Mouse (Mus musculus) forebrain, embryonic 13.5 days (tissue): ENCODE results near the gene Foxd4. TPM values are rescaled to one million over a fixed set of nuclear protein-coding genes. Genes with fewer than 3 reads are reported as not detected.
"Not testable (repeated sequence)": the region's sequence is repeated elsewhere in the genome, so short reads cannot be mapped to it uniquely, and the experiment has no call there.

ENCODE experiments used
- ATAC-seq: fragments of 200-750 bp; cut with Nextera tagmentation; 2 replicates; pipeline ENCODE4 v1.8.0; 2017
- H3K27ac ChIP-seq: fragments of 300-500 bp; sonication (generic); 2 replicates; pipeline ENCODE4 v1.5.1; 2015; ENCODE audit warnings: inconsistent platforms, mild to moderate bottlenecking, moderate library complexity
- H3K27me3 ChIP-seq: fragments of 300-500 bp; sonication (generic); 2 replicates; pipeline ENCODE4 v1.6.1; 2015; ENCODE audit warnings: mild to moderate bottlenecking, inconsistent platforms
- H3K36me3 ChIP-seq: fragments of 300-500 bp; sonication (generic); 2 replicates; pipeline ENCODE4 v1.6.1; 2015; ENCODE audit warnings: mild to moderate bottlenecking, inconsistent platforms; ENCODE audit not compliant: poor library complexity, severe bottlenecking
- H3K4me1 ChIP-seq: fragments of 300-500 bp; sonication (generic); 2 replicates; pipeline ENCODE4 v1.6.1; 2015; ENCODE audit warnings: inconsistent platforms
- H3K4me2 ChIP-seq: fragments of 300-500 bp; sonication (generic); 2 replicates; pipeline ENCODE4 v1.6.1; 2015; ENCODE audit warnings: inconsistent platforms, mild to moderate bottlenecking, moderate library complexity
- H3K4me3 ChIP-seq: fragments of 300-500 bp; sonication (generic); 2 replicates; pipeline ENCODE4 v1.5.1; 2015; ENCODE audit warnings: mild to moderate bottlenecking, inconsistent platforms
- H3K9ac ChIP-seq: fragments of 300-500 bp; sonication (generic); 2 replicates; pipeline ENCODE4 v1.6.1; 2015; ENCODE audit warnings: mild to moderate bottlenecking, inconsistent platforms
- H3K9me3 ChIP-seq: fragments of 300-500 bp; sonication (generic); replicated peaks from 2 replicates; pipeline ENCODE4 v1.6.1; 2016; ENCODE audit warnings: inconsistent platforms
- WGBS: fragments of 180-500 bp; shearing (Covaris S2); methylation state at CpG from one replicate; pipeline ENCODE4 v1.1.7; 2015; 5-methylcytosine and 5-hydroxymethylcytosine counted together
- polyA plus RNA-seq: library from polyadenylated mRNA; unstranded; fragments of >200 nt; fragmentation: Nextera tagmentation; extraction: Ambion mirVana; gene quantifications from 2 replicates; pipeline ENCODE4 v1.2.1, GENCODE M21; 2015

The Foxd4 gene
- polyA plus RNA-seq, 1 experiment from 2014 or later: not detected

DNA sequence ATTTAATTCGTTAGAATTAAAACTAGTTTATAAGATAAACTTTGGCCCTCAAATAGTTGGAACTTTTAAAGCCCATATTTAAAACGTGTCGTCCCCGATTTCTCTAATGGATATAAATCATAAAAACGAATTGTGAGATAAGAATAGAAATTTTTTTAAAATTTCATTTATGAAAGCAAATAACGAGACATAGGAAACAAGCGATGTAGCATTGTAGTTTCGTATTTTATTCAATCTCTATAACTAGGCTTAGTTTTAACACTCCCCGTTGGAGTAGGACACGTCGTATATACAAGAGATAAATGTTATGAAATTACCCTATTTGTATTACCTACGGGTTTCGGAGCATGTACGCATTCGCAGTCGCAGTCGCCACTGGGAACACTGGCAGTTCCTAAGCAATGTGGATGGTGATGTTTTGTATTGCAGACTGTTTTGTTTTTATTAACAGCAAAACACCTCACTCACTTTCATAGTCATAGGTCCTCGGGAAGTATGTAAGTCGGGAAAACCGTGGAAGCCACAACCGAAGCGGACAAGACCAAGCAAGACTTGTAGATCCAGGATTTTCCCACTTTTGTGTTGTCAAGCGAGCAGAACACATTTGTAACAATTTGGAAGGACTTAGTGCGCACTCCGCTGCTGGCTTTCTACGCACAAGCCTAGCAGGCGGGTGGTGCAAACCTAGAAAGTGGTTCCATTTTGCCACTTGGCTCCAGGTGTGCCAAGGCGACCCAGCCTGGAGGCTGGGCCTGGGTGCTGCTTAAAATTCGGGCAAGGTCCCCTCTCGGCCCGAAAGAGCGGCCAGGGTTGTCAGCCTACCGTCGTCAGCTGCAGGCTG lies 2.0 kb downstream of the Foxd4 start:
- peak overlapping the region; percentile 10; the same call in 1 of the 2 replicates for H3K9ac ChIP-seq
- no peaks in the 10 kb centered on the region for H3K9me3 ChIP-seq
- H3K27me3 ChIP-seq: peaks cover 85% of the 10 kb centered on the region
- H3K36me3 ChIP-seq: no peaks in the 10 kb centered on the region
- peaks cover 23% of the 10 kb centered on the region for H3K4me1 ChIP-seq
- ATAC-seq: no peak
- H3K27ac ChIP-seq: no peak overlapping the region
- 2% methylated on average over 34 of the region's 34 CpGs for WGBS
- H3K4me3 ChIP-seq: peak overlapping the region; percentile 44
- H3K4me2 ChIP-seq: peak overlapping the region; percentile 78

DNA sequence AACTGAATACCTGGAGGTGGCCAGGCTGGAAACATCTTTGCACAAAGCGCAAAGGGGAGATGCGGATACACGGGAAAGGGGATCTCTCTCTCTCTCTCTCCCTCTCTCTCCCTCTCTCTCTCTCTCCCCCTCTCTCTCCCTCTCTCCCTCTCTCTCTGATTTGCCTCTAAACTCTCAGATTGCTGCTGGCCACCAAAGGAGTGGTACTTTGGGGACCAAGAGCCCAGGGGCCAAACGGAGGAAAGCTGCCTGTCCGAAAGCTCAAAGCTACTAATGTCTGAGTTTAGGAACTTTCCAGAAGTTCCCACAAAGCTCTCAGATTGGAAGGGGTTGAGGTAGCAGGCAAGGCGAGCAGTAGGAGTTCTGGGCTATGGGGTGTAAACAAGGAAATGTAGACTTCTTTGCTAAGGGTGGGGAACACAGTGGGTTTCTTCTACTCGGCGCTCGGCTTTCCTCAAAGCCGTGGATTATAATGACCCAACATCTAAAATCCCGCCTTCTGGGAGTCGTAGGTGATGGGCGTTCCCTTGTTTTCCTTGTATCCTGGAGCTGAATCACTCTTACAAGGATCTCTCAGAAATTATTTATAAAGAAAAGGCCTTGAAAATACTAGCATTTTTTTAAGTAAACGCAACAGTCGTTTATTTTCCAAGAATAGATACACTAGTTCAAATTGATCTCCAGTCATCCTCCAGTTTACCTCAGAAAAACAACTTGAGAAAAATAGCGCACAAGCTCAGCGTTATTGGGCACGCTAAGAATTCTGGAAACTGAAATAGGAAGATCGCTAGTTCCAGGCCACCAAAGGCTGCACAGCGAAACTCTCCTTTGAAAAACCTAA lies 2.9 kb downstream of the Foxd4 start:
- H3K36me3 ChIP-seq: no peaks in the 10 kb centered on the region
- H3K4me1 ChIP-seq: peaks cover 23% of the 10 kb centered on the region
- 0 out of 2 replicates have a peak overlapping the region, but pooled peaks have one; percentile 25 for H3K4me3 ChIP-seq
- peaks cover 78% of the 10 kb centered on the region for H3K27me3 ChIP-seq
- no peaks in the 10 kb centered on the region for H3K9me3 ChIP-seq
- 1% methylated on average over 20 of the region's 20 CpGs for WGBS
- H3K9ac ChIP-seq: no peak overlapping the region
- H3K27ac ChIP-seq: no peak overlapping the region
- no peak for ATAC-seq
- H3K4me2 ChIP-seq: no peak overlapping the region

DNA sequence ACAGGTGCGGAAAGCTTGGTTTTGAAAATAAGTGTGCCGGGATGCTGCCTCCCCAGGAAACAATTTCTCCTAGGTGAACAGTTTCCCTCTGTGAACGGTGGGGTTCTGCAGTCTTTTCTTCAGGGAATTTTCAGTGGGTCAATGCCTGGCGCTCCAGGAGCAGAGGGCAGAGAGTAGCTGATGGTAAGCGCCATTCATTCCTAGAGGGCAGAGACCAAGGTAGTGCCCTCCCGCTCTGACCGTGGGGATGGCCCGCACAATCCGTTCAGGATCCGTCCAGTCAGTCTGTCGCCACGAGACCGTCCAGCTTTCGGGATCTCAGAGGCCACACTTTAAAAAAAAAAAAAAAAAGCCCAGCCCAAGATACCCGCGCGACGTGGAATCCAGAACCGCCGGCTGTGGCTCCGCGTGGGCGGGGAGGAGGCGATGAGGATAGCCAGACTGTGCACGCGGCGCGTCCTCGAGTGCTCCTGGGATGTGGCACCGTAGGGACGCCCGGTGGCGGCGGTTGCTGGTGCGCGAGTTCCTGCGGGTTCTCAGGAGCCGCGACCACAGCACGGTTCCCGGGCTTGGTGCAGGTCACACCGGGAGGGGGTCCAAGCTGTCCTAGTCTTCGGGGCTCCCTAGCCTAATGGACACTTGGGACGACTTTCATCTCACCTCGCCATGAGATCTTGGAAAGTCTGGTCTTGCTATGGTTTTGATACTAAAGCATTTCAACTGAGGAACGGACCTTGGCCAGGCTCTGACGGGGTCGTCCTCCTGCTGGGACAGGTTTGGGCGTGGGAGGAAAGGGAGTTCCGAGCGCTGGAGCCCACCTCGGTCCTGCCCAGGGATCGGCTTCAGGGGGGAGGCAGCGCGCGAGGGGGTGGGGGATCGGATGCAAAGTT lies 3.7 kb downstream of the Foxd4 start:
- no peak for ATAC-seq
- peak overlapping the region; percentile 40 for H3K4me2 ChIP-seq
- no peak overlapping the region for H3K27ac ChIP-seq
- 2% methylated on average over 57 of the region's 57 CpGs for WGBS
- H3K27me3 ChIP-seq: peaks cover 70% of the 10 kb centered on the region
- peaks cover 23% of the 10 kb centered on the region for H3K4me1 ChIP-seq
- H3K36me3 ChIP-seq: no peaks in the 10 kb centered on the region
- peak overlapping the region; percentile 25 for H3K4me3 ChIP-seq
- H3K9ac ChIP-seq: no peak overlapping the region
- no peaks in the 10 kb centered on the region for H3K9me3 ChIP-seq

DNA sequence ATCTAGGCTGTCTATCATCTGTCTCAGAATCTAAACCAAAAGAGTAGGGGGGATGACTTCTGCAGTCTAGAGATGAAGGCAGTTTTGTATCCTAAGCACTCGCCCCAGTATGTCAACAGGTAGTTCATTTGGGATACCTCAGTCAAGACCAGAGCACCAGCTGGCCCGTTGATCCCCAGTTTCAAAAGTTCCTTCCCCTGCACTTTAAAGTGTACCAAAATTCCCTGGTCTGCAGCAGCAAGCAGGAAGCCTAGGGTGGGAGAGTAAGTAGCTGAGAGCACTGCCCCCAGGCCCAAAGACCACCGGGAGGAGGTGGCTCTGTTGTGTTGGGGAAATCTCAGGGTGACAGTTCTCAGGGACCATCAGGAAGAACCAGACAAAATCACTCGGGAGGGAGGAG lies 4.5 kb downstream of the Foxd4 start:
- peaks cover 23% of the 10 kb centered on the region for H3K4me1 ChIP-seq
- no peaks in the 10 kb centered on the region for H3K36me3 ChIP-seq
- no peak overlapping the region for H3K4me2 ChIP-seq
- H3K9me3 ChIP-seq: no peaks in the 10 kb centered on the region
- no peak overlapping the region for H3K9ac ChIP-seq
- no peak for ATAC-seq
- H3K4me3 ChIP-seq: no peak overlapping the region
- WGBS: 33% methylated on average over 4 of the region's 4 CpGs
- no peak overlapping the region for H3K27ac ChIP-seq
- peaks cover 63% of the 10 kb centered on the region for H3K27me3 ChIP-seq

DNA sequence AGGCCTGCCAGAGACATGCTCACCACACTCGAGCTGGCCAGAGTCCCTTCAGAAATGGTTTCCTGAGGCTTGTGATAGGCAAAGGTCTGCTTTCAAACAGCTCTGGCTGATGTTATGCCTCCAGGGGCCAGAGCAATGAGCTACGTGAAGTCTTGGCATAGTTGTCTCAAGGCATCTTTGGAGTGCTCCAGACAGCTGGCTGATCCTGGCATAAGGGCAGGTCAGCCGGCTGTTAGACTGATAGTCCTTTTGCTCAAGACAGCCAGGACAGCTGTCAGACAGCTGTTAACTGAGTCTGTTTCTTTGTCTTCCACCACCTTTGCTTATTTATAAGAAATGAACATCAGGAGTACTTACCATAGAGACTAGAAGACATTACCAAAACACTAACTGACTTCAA lies 14.1 kb downstream of the Foxd4 start:
- ATAC-seq: no peak
- WGBS: 89% methylated on average over 3 of the region's 3 CpGs
- Histone ChIP-seq H3K27ac (no peak overlapping the region), H3K4me2 (no peak overlapping the region), H3K4me1 (no peaks in the 10 kb centered on the region), H3K36me3 (no peaks in the 10 kb centered on the region), H3K4me3 (no peak overlapping the region), H3K27me3 (no peaks in the 10 kb centered on the region; the same call in 1 of the 2 replicates), H3K9ac (no peak overlapping the region), H3K9me3 (no peaks in the 10 kb centered on the region)

DNA sequence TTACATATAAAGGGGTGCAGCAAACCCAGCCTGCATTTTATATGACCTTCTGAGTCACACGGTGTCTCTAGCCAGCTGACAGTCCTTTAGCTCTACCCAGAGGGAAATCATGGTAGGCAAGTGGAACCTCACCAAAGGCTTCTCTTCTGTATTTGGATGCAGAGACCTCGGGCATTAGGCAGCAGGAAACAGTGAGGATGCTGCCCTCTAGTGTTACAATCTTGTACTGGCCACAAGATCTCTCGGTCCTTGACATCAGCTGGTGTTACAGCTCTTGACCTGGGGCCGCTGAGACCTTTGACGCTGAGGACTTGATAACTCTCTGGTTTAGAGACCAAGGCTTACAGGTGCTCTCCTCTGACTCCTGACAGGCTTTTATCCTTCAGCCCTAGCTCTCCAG lies 15.5 kb downstream of the Foxd4 start:
- H3K9me3 ChIP-seq: no peaks in the 10 kb centered on the region
- 17% methylated on average over 5 of the region's 5 CpGs for WGBS
- H3K4me2 ChIP-seq: no peak overlapping the region
- H3K27ac ChIP-seq: no peak overlapping the region
- H3K4me1 ChIP-seq: no peaks in the 10 kb centered on the region
- no peak overlapping the region for H3K9ac ChIP-seq
- ATAC-seq: peak; percentile 61; the same call in 1 of the 2 replicates
- H3K27me3 ChIP-seq: no peaks in the 10 kb centered on the region; the same call in 1 of the 2 replicates
- H3K4me3 ChIP-seq: no peak overlapping the region
- H3K36me3 ChIP-seq: no peaks in the 10 kb centered on the region

DNA sequence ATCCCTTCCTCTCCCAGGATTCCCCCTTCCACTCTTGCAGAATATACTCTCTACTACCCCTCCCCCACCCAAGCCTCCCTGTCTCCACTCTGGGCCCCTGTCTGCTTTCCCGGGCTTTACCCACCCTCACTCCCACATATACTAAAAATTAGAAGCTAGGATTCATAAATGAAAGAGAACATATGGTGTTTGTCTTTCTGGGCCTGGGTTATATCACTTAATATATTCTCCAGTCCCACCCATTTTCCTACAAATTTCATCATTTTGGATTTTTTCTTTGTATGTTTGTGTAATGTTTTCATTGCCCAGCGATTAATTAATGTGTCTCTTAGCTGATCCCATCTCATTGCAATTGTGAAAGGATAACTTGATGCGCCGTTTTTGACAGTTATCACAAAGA lies 19.8 kb downstream of the Foxd4 start:
- Histone ChIP-seq H3K4me3 (no peak overlapping the region), H3K9ac (no peak overlapping the region), H3K4me2 (no peak overlapping the region), H3K27me3 (no peaks in the 10 kb centered on the region; the same call in 1 of the 2 replicates), H3K27ac (no peak overlapping the region), H3K4me1 (no peaks in the 10 kb centered on the region), H3K36me3 (no peaks in the 10 kb centered on the region), H3K9me3 (no peaks in the 10 kb centered on the region)
- WGBS: 74% methylated on average over 4 of the region's 4 CpGs
- ATAC-seq: no peak

DNA sequence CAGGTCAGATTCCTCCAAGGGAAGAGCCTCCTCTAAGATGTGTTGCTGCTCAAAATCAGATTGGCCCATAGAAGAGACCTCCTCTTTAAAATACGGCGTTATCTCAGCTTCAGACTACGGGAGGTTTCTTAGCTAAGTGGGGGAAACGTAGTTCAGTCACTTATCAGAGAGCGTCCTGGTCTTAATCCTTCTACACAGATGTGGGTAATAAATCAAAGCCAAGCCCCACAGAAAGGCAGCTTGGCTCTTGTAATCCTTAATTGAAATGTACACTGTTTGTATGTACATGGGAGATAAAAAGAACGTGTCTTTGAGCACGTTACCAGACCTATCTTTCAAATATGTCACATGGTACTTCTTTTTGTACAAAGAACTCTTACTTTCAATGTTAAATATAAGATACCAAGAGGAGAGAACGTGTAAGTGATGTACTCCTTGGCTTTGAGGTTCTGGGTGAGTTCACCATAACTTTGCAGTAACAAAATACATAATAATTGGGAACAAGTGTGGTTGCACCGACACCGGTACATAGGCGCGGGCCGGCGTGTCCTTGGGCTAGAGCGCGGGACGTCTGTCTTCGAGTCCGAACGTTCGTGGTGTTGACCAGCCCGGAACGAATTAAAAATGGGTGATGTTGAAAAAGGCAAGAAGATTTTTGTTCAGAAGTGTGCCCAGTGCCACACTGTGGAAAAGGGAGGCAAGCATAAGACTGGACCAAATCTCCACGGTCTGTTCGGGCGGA lies 25.7 kb downstream of the Foxd4 start, which contains the start of gene Gm10053:
TSS of gene Gm10053 (plus strand) at position 558 of the 742 bp plus-strand sequence.
- H3K27ac ChIP-seq, H3K9ac ChIP-seq, H3K4me2 ChIP-seq, H3K4me1 ChIP-seq, H3K9me3 ChIP-seq, H3K36me3 ChIP-seq, H3K4me3 ChIP-seq, H3K27me3 ChIP-seq, ATAC-seq: not testable (repeated sequence)
- WGBS: 85% methylated on average over 23 of the region's 26 CpGs

DNA sequence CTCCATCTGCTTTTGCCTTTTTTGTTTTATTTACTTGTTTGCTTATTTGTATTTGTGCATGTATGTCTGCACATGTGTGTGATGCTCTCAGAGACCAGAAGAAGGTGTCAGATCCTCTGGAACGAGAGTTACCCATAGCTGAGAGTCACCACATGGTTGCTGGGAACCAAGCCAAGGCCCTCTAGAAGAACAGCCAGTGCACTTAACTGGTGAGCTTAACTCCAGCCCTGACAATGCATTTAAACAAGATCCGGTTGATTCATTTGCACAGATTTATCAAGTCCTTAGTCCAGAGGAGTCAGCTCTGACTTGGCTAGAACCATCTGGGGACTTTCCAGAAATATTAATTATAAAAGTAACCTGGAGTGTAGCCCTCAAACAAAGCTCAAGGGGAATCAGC lies 27.1 kb downstream of the Foxd4 start:
- no peak overlapping the region for H3K27ac ChIP-seq
- ATAC-seq: no peak
- H3K36me3 ChIP-seq: no peaks in the 10 kb centered on the region
- H3K4me3 ChIP-seq: no peak overlapping the region
- no peak overlapping the region for H3K9ac ChIP-seq
- H3K4me1 ChIP-seq: 0 out of 2 replicates have a peak, but pooled peaks cover 3% of the 10 kb centered on the region
- H3K4me2 ChIP-seq: no peak overlapping the region
- no peaks in the 10 kb centered on the region for H3K9me3 ChIP-seq
- H3K27me3 ChIP-seq: peaks cover 7% of the 10 kb centered on the region; the same call in 1 of the 2 replicates
- 53% methylated on average over 2 of the region's 2 CpGs for WGBS

DNA sequence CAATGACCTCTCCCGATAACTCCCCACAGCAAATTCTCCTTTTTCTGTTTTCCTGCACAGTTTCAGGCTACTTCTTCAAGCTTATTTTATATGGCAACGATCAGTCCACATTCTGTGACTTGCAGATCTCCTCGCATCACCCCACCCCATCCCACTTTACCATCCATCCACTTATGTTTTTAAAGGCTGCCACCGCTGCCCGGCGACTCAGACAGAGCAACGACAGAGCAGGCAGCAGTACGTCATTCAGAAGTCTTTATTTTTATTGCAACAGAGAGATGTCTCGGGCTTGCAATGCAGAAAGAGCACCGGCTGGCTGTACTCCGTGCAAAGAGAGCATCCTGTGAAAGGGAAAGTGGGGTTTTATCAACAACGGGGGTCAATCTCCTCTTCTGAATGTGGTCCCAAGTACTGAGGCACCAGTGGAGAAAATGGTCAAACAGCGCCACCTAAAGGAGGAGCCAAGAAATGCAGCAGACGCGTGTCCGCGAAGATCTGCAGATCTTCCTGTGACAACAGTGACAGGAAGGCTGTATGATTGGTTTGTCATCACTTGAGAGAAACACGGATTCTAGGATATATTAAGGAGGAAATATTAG lies 29.9 kb downstream of the Foxd4 start:
- H3K9ac ChIP-seq: peak overlapping the region; percentile 54
- 0 out of 2 replicates have a peak, but pooled peaks cover 3% of the 10 kb centered on the region for H3K4me1 ChIP-seq
- H3K36me3 ChIP-seq: no peaks in the 10 kb centered on the region
- H3K27me3 ChIP-seq: peaks cover 7% of the 10 kb centered on the region; the same call in 1 of the 2 replicates
- H3K9me3 ChIP-seq: no peaks in the 10 kb centered on the region
- H3K4me3 ChIP-seq: peak overlapping the region; percentile 36
- peak; percentile 84 for ATAC-seq
- no peak overlapping the region for H3K27ac ChIP-seq
- 19% methylated on average over 18 of the region's 18 CpGs for WGBS
- H3K4me2 ChIP-seq: peak overlapping the region; percentile 60
